Mouse (Mus musculus) hindbrain, embryonic 11.5 days (tissue): ENCODE results near the gene Arhgap45. TPM values are rescaled to one million over a fixed set of nuclear protein-coding genes. Genes with fewer than 3 reads are reported as not detected.
"Not testable (repeated sequence)": the region's sequence is repeated elsewhere in the genome, so short reads cannot be mapped to it uniquely, and the experiment has no call there.

Experiments
- ATAC-seq: fragments of 200-750 bp; cut with Nextera tagmentation; 2 replicates; pipeline ENCODE4 v1.8.0; 2017; ENCODE audit warnings: mild to moderate bottlenecking, moderate TSS enrichment, moderate library complexity; ENCODE audit not compliant: low FRiP score
- DNase-seq: peaks from one replicate; pipeline ENCODE4 v3.0.0-alpha.2; 2015; ENCODE audit warnings: low spot score
- H3K27ac ChIP-seq: fragments of 300-500 bp; sonication (generic); 2 replicates; pipeline ENCODE4 v1.5.1; 2014; ENCODE audit warnings: mild to moderate bottlenecking, low read depth, low read length
- H3K27me3 ChIP-seq: fragments of 300-500 bp; sonication (generic); 2 replicates; pipeline ENCODE4 v1.6.1; 2014; ENCODE audit warnings: mild to moderate bottlenecking, low read length, moderate library complexity, mixed read lengths; ENCODE audit not compliant: control insufficient read depth, insufficient read depth
- H3K36me3 ChIP-seq: fragments of 300-500 bp; sonication (generic); 2 replicates; pipeline ENCODE4 v1.6.1; 2014; ENCODE audit warnings: mild to moderate bottlenecking, low read length, moderate library complexity, mixed read lengths; ENCODE audit not compliant: control insufficient read depth, insufficient read depth
- H3K4me1 ChIP-seq: fragments of 300-500 bp; sonication (generic); replicated peaks from 2 replicates; pipeline ENCODE4 v1.6.1; 2014; ENCODE audit warnings: low read length, mixed read lengths; ENCODE audit not compliant: control insufficient read depth, insufficient read depth
- H3K4me2 ChIP-seq: fragments of 300-500 bp; sonication (generic); replicated peaks from 2 replicates; pipeline ENCODE4 v1.6.1; 2014; ENCODE audit warnings: mild to moderate bottlenecking, low read depth, low read length
- H3K4me3 ChIP-seq: fragments of 300-500 bp; sonication (generic); 2 replicates; pipeline ENCODE4 v1.5.1; 2014; ENCODE audit warnings: low read depth, low read length
- H3K9ac ChIP-seq: fragments of 300-500 bp; sonication (generic); 2 replicates; pipeline ENCODE4 v1.6.1; 2014; ENCODE audit warnings: low read depth, low read length
- H3K9me3 ChIP-seq: fragments of 300-500 bp; sonication (generic); 2 replicates; pipeline ENCODE4 v1.6.1; 2016; ENCODE audit warnings: low read length; ENCODE audit not compliant: control insufficient read depth
- WGBS: fragments of 180-500 bp; shearing (Covaris S2); extraction: QIAGEN DNeasy Blood & Tissue Kit; methylation state at CpG from one replicate; pipeline ENCODE4 v1.1.7; 2014; 5-methylcytosine and 5-hydroxymethylcytosine counted together
- polyA plus RNA-seq: library from polyadenylated mRNA; unstranded; fragments of >200 nt; fragmentation: Nextera tagmentation; extraction: Ambion mirVana; gene quantifications from 2 replicates; pipeline ENCODE4 v1.2.1, GENCODE M21; 2014

Gene Arhgap45
- polyA plus RNA-seq, 1 experiment from 2014 or later, result 4.1 TPM

GRCm38 (mm10) chr10:80036832-80037231, 20.4 kb downstream of the Arhgap45 start:
- DNase-seq (no peak), ATAC-seq (no peak)
- no peak overlapping the region for H3K4me3 ChIP-seq
- no peaks in the 10 kb centered on the region for H3K27me3 ChIP-seq
- H3K9me3 ChIP-seq, result no peaks in the 10 kb centered on the region
- 95% methylated on average over 13 of the region's 13 CpGs for WGBS
- H3K27ac ChIP-seq, result no peak overlapping the region
- peaks cover 6% of the 10 kb centered on the region for H3K4me1 ChIP-seq
- no peak overlapping the region for H3K9ac ChIP-seq
- H3K36me3 ChIP-seq, result peaks cover 9% of the 10 kb centered on the region; the same call in 1 of the 2 replicates
- no peak overlapping the region for H3K4me2 ChIP-seq

- Histone ChIP-seq H3K27me3 (no peaks in the 10 kb centered on the region), H3K4me2 (peak within 1 kb of the TSS; percentile 75), H3K27ac (peak within 1 kb of the TSS; percentile 49; the same call in 1 of the 2 replicates), H3K9me3 (no peaks in the 10 kb centered on the region), H3K36me3 (peaks cover 9% of the 10 kb centered on the region; the same call in 1 of the 2 replicates), H3K4me3 (peak within 1 kb of the TSS; percentile 84), H3K9ac (peak within 1 kb of the TSS; percentile 82), H3K4me1 (peaks cover 6% of the 10 kb centered on the region)
- peak; percentile 98 for DNase-seq
- under 1% methylated on average over 40 of the region's 40 CpGs for WGBS
- ATAC-seq, result peak; percentile 96
These were observed 23.1 kb downstream of the Arhgap45 start, which contains the start of gene Polr2e for GRCm38 (mm10) chr10:80039559-80039979. Gene Polr2e, minus strand, starts transcription at chr10:80039795.

- H3K36me3 ChIP-seq, ATAC-seq: not testable (repeated sequence)
- 89% methylated on average over 8 of the region's 8 CpGs for WGBS
These were observed 25.1 kb downstream of the Arhgap45 start for GRCm38 (mm10) chr10:80041409-80042060.

GRCm38 (mm10) chr10:80044087-80044486, 27.6 kb downstream of the Arhgap45 start:
- DNase-seq, result peak; percentile 55
- no peak overlapping the region for H3K9ac ChIP-seq
- 17% methylated on average over 4 of the region's 4 CpGs for WGBS

More at GRCm38 (mm10) chr10:80041409-80042060, 25.1 kb downstream of the Arhgap45 start:
- not testable (repeated sequence) for H3K9ac ChIP-seq, H3K4me1 ChIP-seq, H3K4me2 ChIP-seq, DNase-seq, H3K9me3 ChIP-seq, H3K27ac ChIP-seq, H3K27me3 ChIP-seq, H3K4me3 ChIP-seq

GRCm38 (mm10) chr10:80045364-80045763, 28.9 kb downstream of the Arhgap45 start:
- not testable (repeated sequence) for H3K36me3 ChIP-seq, H3K9me3 ChIP-seq, H3K9ac ChIP-seq, DNase-seq, H3K27ac ChIP-seq, ATAC-seq, H3K4me3 ChIP-seq, H3K4me2 ChIP-seq, H3K27me3 ChIP-seq, H3K4me1 ChIP-seq
- 78% methylated on average over 2 of the region's 4 CpGs for WGBS

More at GRCm38 (mm10) chr10:80044087-80044486, 27.6 kb downstream of the Arhgap45 start:
- H3K4me2 ChIP-seq, result no peak overlapping the region
- no peaks in the 10 kb centered on the region for H3K36me3 ChIP-seq
- H3K27ac ChIP-seq, result peak overlapping the region; percentile 79
- no peaks in the 10 kb centered on the region for H3K27me3 ChIP-seq
- H3K4me3 ChIP-seq, result no peak overlapping the region
- H3K4me1 ChIP-seq, result peaks cover 7% of the 10 kb centered on the region; the same call in 1 of the 2 replicates
- H3K9me3 ChIP-seq, result no peaks in the 10 kb centered on the region
- ATAC-seq, result no peak

- WGBS, result 77% methylated on average over 5 of the region's 5 CpGs
- Histone ChIP-seq H3K9ac (no peak overlapping the region), H3K4me1 (peaks cover 7% of the 10 kb centered on the region; the same call in 1 of the 2 replicates), H3K27me3 (no peaks in the 10 kb centered on the region), H3K4me2 (no peak overlapping the region), H3K4me3 (no peak overlapping the region), H3K36me3 (no peaks in the 10 kb centered on the region), H3K27ac (no peak overlapping the region), H3K9me3 (no peaks in the 10 kb centered on the region)
- ATAC-seq, result no peak
- no peak for DNase-seq
These were observed 29.3 kb downstream of the Arhgap45 start for GRCm38 (mm10) chr10:80045766-80046165.

- H3K36me3 ChIP-seq, result no peaks in the 10 kb centered on the region
- H3K9me3 ChIP-seq, result no peaks in the 10 kb centered on the region
- peaks cover 7% of the 10 kb centered on the region; the same call in 1 of the 2 replicates for H3K4me1 ChIP-seq
- H3K9ac ChIP-seq, result peak within 1 kb of the TSS; percentile 11; the same call in 1 of the 2 replicates
- H3K4me2 ChIP-seq, result no peak within 1 kb of the TSS
- H3K27ac ChIP-seq, result peak within 1 kb of the TSS; percentile 71
- H3K27me3 ChIP-seq, result no peaks in the 10 kb centered on the region
- 47% methylated on average over 7 of the region's 9 CpGs for whole genome bisulfite sequencing
- DNase-seq (no peak), ATAC-seq (no peak)
- H3K4me3 ChIP-seq, result no peak within 1 kb of the TSS
These were observed 30.6 kb downstream of the Arhgap45 start, which contains the start of gene Gpx4 for GRCm38 (mm10) chr10:80047041-80047565. Gene Gpx4, plus strand, starts transcription at chr10:80047166.

GRCm38 (mm10) chr10:80048396-80048795, 31.9 kb downstream of the Arhgap45 start:
- no peaks in the 10 kb centered on the region for H3K36me3 ChIP-seq
- H3K9me3 ChIP-seq, result no peaks in the 10 kb centered on the region
- peak; percentile 58 for DNase-seq
- peaks cover 7% of the 10 kb centered on the region; the same call in 1 of the 2 replicates for H3K4me1 ChIP-seq
- H3K4me2 ChIP-seq, result no peak overlapping the region
- peak overlapping the region; percentile 71 for H3K27ac ChIP-seq
- H3K9ac ChIP-seq, result no peak overlapping the region
- WGBS, result 8% methylated on average over 5 of the region's 5 CpGs
- no peak overlapping the region for H3K4me3 ChIP-seq
- ATAC-seq, result no peak; the same call in 1 of the 2 replicates
- no peaks in the 10 kb centered on the region for H3K27me3 ChIP-seq
